ENCODE assay signal across 7 mouse cellular contexts in genomic region chr2:139677809-139678274, GRCm38 (mm10). TPM values are rescaled to one million over a fixed set of nuclear protein-coding genes. Genes with fewer than 3 reads are reported as not detected.
DNase-seq lines count a peak whose midpoint lies in the region; ATAC-seq lines count a peak whose summit lies in the region.

TSS of gene Ism1 (plus strand) at chr2:139678178.

- intact Hi-C loops in gastrocnemius, postnatal 14 days (cut with DNase I; ENCODE audit: low total_unique reads): no loop called here
- intact Hi-C loops in left cerebral cortex, postnatal 4 days (cut with DNase I): no loop called here

- H3K9ac ChIP-seq in hindbrain, embryonic 16.5 days (ENCODE audit: low read depth, low read length): peak within 1 kb of the TSS; percentile 81
- peak within 1 kb of the TSS; percentile 83 for H3K9ac ChIP-seq in midbrain, embryonic 12.5 days (replicated peaks)
- peak within 1 kb of the TSS; percentile 66 for H3K9ac ChIP-seq in stomach, embryonic 15.5 days

- peaks cover 7% of the 10 kb centered on the region for H3K27me3 ChIP-seq in hindbrain, embryonic 16.5 days (replicated peaks; ENCODE audit: control insufficient read depth, insufficient read depth, low read length)
- H3K27me3 ChIP-seq in midbrain, embryonic 12.5 days: peaks cover 30% of the 10 kb centered on the region
- H3K27me3 ChIP-seq in stomach, embryonic 15.5 days (replicated peaks): 0 out of 2 replicates have a peak, but pooled peaks cover 12% of the 10 kb centered on the region

- peak; percentile 53 for DNase-seq in adrenal gland, postnatal 25 days
- peak; percentile 61 for DNase-seq in embryo, embryonic 10 days (ENCODE audit: low spot score)
- DNase-seq in gastrocnemius, postnatal 14 days: peak; percentile 22
- peak; percentile 47 for DNase-seq in left cerebral cortex, postnatal 4 days

- no peaks in the 10 kb centered on the region for H3K36me3 ChIP-seq in hindbrain, embryonic 16.5 days (ENCODE audit: control insufficient read depth, insufficient read depth, low read length)
- no peaks in the 10 kb centered on the region for H3K36me3 ChIP-seq in midbrain, embryonic 12.5 days
- no peaks in the 10 kb centered on the region for H3K36me3 ChIP-seq in stomach, embryonic 15.5 days

- H3K4me1 ChIP-seq in hindbrain, embryonic 16.5 days (ENCODE audit: control insufficient read depth, insufficient read depth, low read depth, low read length): peaks cover 14% of the 10 kb centered on the region
- peaks cover 14% of the 10 kb centered on the region; the same call in 1 of the 2 replicates for H3K4me1 ChIP-seq in midbrain, embryonic 12.5 days
- H3K4me1 ChIP-seq in stomach, embryonic 15.5 days: 0 out of 2 replicates have a peak, but pooled peaks cover 5% of the 10 kb centered on the region

- H3K9me3 ChIP-seq in hindbrain, embryonic 16.5 days (ENCODE audit: control insufficient read depth, low read length): no peaks in the 10 kb centered on the region
- no peaks in the 10 kb centered on the region for H3K9me3 ChIP-seq in midbrain, embryonic 12.5 days
- H3K9me3 ChIP-seq in stomach, embryonic 15.5 days: no peaks in the 10 kb centered on the region

- H3K4me3 ChIP-seq in hindbrain, embryonic 16.5 days (ENCODE audit: low read length): peak within 1 kb of the TSS; percentile 63
- peak within 1 kb of the TSS; percentile 95 for H3K4me3 ChIP-seq in midbrain, embryonic 12.5 days
- H3K4me3 ChIP-seq in stomach, embryonic 15.5 days (replicated peaks): peak within 1 kb of the TSS; percentile 91

- peak; percentile 63 for ATAC-seq in hindbrain, embryonic 16.5 days
- peak; percentile 74 for ATAC-seq in midbrain, embryonic 12.5 days (ENCODE audit: low FRiP score, low read depth)
- ATAC-seq in stomach, embryonic 15.5 days (ENCODE audit: insufficient read depth, low FRiP score, low read depth): peak; percentile 61

- peak within 1 kb of the TSS; percentile 85 for H3K27ac ChIP-seq in hindbrain, embryonic 16.5 days (ENCODE audit: low read depth, low read length)
- H3K27ac ChIP-seq in midbrain, embryonic 12.5 days (replicated peaks): peak within 1 kb of the TSS; percentile 79
- H3K27ac ChIP-seq in stomach, embryonic 15.5 days: peak within 1 kb of the TSS; percentile 77

- under 1% methylated on average over 25 of the region's 39 CpGs for WGBS in hindbrain, embryonic 16.5 days
- WGBS in midbrain, embryonic 12.5 days: 0% methylated on average over 39 of the region's 39 CpGs
- under 1% methylated on average over 35 of the region's 39 CpGs for WGBS in stomach, embryonic 15.5 days

- peak within 1 kb of the TSS; percentile 100 for H3K4me2 ChIP-seq in hindbrain, embryonic 16.5 days (ENCODE audit: low read length)
- peak within 1 kb of the TSS; percentile 100 for H3K4me2 ChIP-seq in midbrain, embryonic 12.5 days (replicated peaks)
- H3K4me2 ChIP-seq in stomach, embryonic 15.5 days: peak within 1 kb of the TSS; percentile 99

RNA-seq across cellular contexts. Expression of gene Ism1, which starts in this region (rescaled TPM):
- 26.4 and 33.3 TPM in 2 replicates for total RNA-seq in adrenal gland, postnatal 25 days (2021)
- total RNA-seq in gastrocnemius, postnatal 14 days (2021): 1 to 10 TPM; 1.3 to 2.2 TPM
- 0.79 and 1.1 TPM in 2 replicates for polyA plus RNA-seq in hindbrain, embryonic 16.5 days (2015; fragmentation: Nextera tagmentation; extraction: Ambion mirVana)
- total RNA-seq in left cerebral cortex, postnatal 4 days (2021): 1 to 10 TPM; 2.5 to 3.2 TPM
- polyA plus RNA-seq in midbrain, embryonic 12.5 days (2016; fragmentation: Nextera tagmentation; extraction: Ambion mirVana): 0.65 and 0.74 TPM in 2 replicates
- polyA plus RNA-seq in stomach, embryonic 15.5 days (2015; fragmentation: Nextera tagmentation; extraction: Ambion mirVana): 1.4 and 1.6 TPM in 2 replicates

Comparison
In these comparisons a context has a peak if more than half of its experiments do, and no peak if none do; other contexts are left out.
1. Peak in every context shown above with its lines: DNase-seq, ATAC-seq, H3K4me3 ChIP-seq and H3K27ac ChIP-seq.
2. Peak in ATAC-seq, H3K4me3 ChIP-seq, H3K27ac ChIP-seq, H3K9ac ChIP-seq and H3K4me2 ChIP-seq in midbrain, embryonic 12.5 days; RNA of the gene not detected or under 1 TPM.